Mouse (Mus musculus) thymus, adult 2 months (tissue): ENCODE measurements around the gene Lrrc40.

Source experiments
- CTCF ChIP-seq: fragments of 200-500 bp; IDR thresholded peaks from 2 replicates; pipeline ENCODE4 v1.5.1; 2012; ENCODE audit warnings: mild to moderate bottlenecking, control low read depth, low read length, moderate library complexity, borderline replicate concordance; ENCODE audit not compliant: control insufficient read depth, poor library complexity, insufficient read depth; ENCODE audit errors: extremely low read depth
- POLR2A ChIP-seq: fragments of 200-500 bp; IDR thresholded peaks from 2 replicates; pipeline ENCODE4 v1.6.1; 2012; ENCODE audit warnings: mild to moderate bottlenecking, low read length, control low read depth, moderate library complexity; ENCODE audit not compliant: control insufficient read depth, poor library complexity, insufficient read depth; ENCODE audit errors: extremely low read depth

- TF ChIP-seq CTCF: no peak
- no peak for TF ChIP-seq POLR2A
Measured at GRCm38 (mm10) chr3:158032106-158032505, 4.4 kb upstream of the Lrrc40 start.
